Mouse (Mus musculus): ENCODE data around the gene Hoxa7.
A peak's percentile ranks its signal among the peaks of the same experiment; 100 is the strongest.

Hoxa7 gene

GRCm38 (mm10) chr6:52200073-52200750 lies 21.4 kb downstream of the Hoxa7 start:
- DNase-seq (ENCODE audit: low spot score in 2 of 2), result no peak

- no peak for DNase-seq (ENCODE audit: low spot score in 2 of 2)
Observed at GRCm38 (mm10) chr6:52197271-52197670, 24.4 kb downstream of the Hoxa7 start.

GRCm38 (mm10) chr6:52196811-52197210 lies 24.8 kb downstream of the Hoxa7 start:
- no peak for DNase-seq (ENCODE audit: low spot score in 2 of 2)

GRCm38 (mm10) chr6:52194690-52195089 lies 27.0 kb downstream of the Hoxa7 start:
- DNase-seq (ENCODE audit: low spot score in 2 of 2), result no peak

- DNase-seq (ENCODE audit: low spot score in 2 of 2), result peak; percentile 56 to 86
Observed at GRCm38 (mm10) chr6:52191860-52192550, 29.6 kb downstream of the Hoxa7 start.

DNA sequence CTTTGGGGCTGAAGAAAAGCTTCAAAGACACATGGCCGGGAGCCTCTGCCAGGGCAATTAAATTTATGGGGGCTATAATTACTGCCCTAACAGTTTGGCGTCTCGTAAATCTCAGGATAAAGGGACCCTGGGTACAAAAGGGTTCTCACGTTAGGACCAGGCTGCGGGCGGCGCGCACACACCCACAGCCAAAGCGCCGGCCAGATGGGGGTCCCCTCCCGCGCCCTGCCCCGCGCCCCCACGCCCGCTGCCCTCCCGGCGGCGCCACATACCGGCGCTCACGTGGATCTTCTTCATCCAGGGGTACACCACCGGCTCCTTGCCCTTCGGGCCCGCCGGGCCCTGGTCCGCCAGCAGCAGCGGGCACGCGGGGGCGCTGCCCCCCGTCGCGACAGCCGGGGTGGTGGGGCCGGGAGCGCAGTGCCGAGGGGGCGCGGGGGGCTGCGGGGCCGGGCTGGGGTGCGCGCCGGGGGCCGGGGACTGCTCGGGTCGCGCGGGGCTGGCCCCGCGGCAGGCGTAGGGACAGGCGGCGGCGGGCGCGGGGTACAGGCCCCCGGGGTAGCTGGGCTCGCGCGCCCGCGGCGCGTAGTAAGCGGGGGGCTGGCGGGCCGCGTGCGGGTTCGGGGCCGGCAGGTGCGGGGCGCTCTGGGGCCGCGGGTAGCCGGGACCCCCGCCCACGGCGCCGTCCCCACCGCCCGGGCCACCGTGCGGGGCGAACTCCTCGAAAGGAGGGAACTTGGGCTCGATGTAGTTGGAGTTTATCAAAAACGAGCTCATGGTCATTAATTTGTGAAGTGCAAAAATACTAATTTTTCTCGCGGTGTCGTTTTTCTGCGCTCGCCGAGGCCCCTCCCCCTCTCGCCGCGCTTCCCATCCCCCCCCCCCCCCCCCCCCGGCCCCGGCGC lies 30.5 kb downstream of the Hoxa7 start, which contains the start of gene Hoxa4:
Gene Hoxa4, minus strand, starts transcription at position 848 of the 905 bp plus-strand sequence.
- no peak for DNase-seq (ENCODE audit: low spot score in 2 of 2)

DNA sequence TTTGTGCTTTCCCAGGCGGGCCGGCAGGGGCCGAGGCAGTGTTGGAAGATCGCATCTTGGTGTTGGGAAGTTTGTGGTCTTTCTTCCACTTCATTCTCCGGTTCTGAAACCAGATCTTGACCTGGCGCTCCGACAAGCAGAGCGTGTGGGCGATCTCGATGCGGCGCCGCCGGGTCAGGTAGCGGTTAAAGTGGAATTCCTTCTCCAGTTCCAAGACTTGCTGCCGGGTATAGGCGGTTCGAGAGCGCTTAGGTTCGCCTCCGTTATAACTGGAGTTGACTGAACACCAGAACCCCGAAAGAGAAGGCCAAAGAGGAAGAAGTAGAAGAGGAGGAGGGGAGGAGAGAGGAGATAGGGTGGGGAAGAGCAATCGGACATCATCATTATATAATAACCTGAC lies 31.2 kb downstream of the Hoxa7 start:
- no peak for DNase-seq (ENCODE audit: low spot score in 2 of 2)

DNA sequence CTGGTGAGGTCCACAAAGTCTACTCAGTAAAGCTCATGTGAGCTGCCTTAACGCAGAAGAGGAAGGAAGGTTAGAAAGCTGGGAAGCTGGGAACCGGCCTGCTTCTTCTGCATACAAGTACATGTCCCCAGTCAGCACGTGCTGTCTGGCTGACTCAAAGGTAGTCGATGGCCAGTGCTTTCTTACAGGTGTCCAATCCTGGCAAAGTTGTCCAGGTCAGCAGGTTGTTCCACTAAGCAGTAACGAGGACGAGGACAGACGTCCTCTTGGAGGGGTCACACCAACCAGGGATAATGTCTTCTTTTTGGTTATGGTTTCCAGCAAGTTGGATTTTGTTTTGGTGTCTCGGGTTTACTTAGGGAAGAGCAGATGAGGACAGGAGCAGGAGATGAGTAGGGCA lies 31.7 kb downstream of the Hoxa7 start:
- no peak for DNase-seq (ENCODE audit: low spot score in 2 of 2)

DNA sequence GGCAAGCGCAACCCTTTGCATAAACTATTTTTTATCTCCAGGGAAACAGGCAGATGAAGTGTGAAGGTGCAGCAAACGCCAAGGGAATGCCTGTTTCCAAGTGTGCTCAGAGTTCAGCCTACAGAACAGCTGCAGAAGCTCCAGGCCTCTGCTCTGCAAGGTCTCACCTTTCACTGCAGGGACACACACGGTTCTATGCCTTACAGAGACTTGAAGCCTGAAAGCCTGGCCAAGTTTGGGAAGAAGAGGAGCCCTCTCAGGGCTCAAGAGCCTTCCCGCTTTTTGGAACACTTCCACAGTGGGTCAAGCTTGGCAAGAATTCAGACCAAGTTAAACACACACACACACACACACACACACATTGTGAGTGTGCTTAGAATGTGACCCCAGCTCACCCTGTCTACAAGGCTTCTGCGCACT lies 32.5 kb downstream of the Hoxa7 start:
- DNase-seq (ENCODE audit: low spot score in 2 of 2), result no peak

DNA sequence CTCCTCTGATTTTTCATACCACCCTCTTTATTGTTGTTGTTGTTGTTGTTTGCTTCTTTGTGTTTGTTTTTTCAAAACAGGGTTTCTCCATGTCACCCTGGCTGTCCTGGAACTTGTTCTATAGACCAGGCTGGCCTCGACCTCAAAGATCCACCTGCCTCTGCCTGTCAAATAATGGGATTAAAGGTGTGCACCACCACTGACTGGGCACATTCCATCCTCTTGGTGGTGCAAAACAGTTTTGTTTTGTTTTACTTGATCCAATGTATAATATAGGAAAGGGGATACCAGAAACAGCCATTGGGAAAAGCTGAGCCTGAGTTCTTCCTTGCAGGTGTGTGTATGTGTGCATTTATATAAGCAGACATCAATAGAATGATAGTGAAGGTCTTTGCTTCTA lies 35.2 kb downstream of the Hoxa7 start:
- DNase-seq (ENCODE audit: low spot score in 2 of 2), result no peak

GRCm38 (mm10) chr6:52185834-52186233 lies 35.8 kb downstream of the Hoxa7 start:
- no peak for DNase-seq (ENCODE audit: low spot score in 2 of 2)

DNA sequence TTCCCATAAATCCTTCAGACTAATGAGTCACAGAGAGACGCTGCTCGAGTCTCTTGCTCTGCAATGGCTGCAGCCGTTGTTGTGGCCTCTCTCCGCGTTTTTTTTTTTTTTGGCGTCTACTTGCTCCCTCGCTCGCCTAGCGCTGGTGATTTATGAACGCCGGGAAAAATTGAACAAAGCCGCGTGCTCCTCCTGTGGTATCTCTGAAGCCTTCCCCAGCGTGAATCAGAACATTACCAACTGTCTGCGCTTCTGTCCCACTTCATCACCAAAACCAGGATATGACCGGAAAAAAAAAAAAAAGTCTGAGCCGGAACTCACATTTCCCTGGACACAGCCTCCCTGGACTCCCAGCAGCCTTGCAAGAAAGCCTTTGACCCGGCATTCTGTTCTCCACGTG lies 36.4 kb downstream of the Hoxa7 start:
- no peak for DNase-seq (ENCODE audit: low spot score in 2 of 2)

GRCm38 (mm10) chr6:52184668-52185067 lies 37.0 kb downstream of the Hoxa7 start:
- no peak for DNase-seq (ENCODE audit: low spot score in 2 of 2)

GRCm38 (mm10) chr6:52183311-52184080 lies 38.2 kb downstream of the Hoxa7 start:
- no peak for DNase-seq (ENCODE audit: low spot score in 2 of 2)

GRCm38 (mm10) chr6:52182793-52183192 lies 38.9 kb downstream of the Hoxa7 start:
- no peak for DNase-seq (ENCODE audit: low spot score in 2 of 2)

DNA sequence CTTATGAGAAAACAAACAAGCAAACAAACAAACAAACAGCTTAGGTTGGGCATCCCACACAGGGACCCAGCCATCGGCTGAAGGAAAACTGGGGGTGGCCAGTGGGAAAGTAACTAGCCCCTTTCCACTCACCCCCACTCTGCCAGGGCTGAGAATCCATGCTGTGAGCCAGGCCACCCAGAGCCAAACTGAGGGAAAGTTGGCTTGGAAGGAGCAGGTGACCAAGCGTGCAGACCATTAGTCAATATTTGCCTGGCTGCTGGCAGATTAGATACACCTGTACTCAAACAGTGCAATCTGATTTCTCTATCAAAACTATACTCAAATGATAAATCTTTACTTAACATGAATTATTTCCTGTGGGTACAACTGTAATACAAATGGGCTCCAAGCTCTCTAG lies 39.6 kb downstream of the Hoxa7 start:
- no peak for DNase-seq (ENCODE audit: low spot score in 2 of 2)

- no peak for DNase-seq (ENCODE audit: low spot score in 2 of 2)
Observed at GRCm38 (mm10) chr6:52180726-52181125, 40.9 kb downstream of the Hoxa7 start.

GRCm38 (mm10) chr6:52180213-52180710 lies 41.4 kb downstream of the Hoxa7 start:
- DNase-seq (ENCODE audit: low spot score in 2 of 2), result no peak

GRCm38 (mm10) chr6:52179690-52180089 lies 42.0 kb downstream of the Hoxa7 start:
- no peak for DNase-seq (ENCODE audit: low spot score in 2 of 2)

DNA sequence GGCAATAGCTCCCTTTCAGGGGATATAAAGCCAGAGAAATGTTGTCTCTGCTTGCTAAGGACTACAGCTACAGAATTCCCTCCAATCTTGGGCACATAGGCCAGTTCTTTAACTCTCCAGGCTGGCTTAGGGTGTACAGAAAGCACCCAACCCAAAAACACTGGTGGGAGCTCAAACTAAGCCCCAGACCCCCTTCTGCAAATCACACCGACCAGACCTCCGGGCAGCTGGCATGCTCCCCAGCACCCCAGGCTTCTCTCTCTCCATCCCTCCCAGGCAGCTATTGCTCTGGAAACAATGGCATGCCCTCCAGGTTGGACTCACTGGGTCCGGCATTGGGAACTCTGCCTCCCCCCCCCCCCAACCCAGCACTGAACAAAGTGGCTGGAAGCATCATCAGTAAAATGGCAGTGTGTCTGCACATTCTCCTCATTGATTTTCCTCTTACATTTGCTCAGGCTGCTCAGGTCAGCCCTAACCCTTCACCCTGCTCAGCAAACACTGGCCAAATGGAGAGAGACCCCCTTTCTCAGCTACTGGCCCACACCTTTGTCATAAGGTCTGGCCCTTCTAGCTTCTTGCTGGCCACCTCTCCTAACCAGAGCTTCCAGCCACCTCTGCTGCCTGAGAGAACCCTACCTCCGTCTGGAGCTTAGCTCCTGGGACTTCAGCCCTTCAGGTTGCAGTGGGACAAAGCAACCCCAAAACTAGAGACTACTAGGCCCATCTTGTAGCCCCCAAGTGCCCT lies 42.6 kb downstream of the Hoxa7 start:
- DNase-seq (ENCODE audit: low spot score in 2 of 2), result no peak

DNA sequence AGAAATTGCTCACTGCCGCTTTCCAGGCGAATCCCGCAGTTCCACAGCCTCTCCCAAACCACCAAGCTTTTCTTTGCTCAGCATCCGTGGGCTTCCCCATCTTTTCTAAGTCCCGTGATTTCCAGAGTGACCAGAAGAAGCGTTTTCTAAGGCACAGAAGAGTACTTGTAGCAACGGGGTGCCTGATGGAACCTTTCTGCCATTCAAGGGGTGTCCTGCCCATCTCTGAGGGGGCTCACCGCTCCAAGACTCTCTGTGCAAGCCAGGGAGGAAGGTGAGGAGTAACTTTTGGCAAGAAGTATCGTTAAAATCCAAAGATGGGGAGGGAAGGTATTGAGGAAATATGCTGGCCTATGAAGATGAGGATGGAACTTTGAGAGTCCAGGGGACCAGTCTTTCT lies 43.8 kb downstream of the Hoxa7 start:
- DNase-seq (ENCODE audit: low spot score in 2 of 2), result no peak
